Mouse (Mus musculus) embryonic facial prominence, embryonic 11.5 days (tissue): ENCODE results near the gene Rtp4. TPM values are rescaled to one million over a fixed set of nuclear protein-coding genes. Genes with fewer than 3 reads are reported as not detected.
A peak's percentile ranks its signal among the peaks of the same experiment; 100 is the strongest.

ENCODE experiments used
- ATAC-seq: fragments of 200-750 bp; cut with Nextera tagmentation; replicated peaks from 2 replicates; pipeline ENCODE4 v1.8.0; 2017; ENCODE audit warnings: low read depth; ENCODE audit not compliant: insufficient number of reproducible peaks, low FRiP score, low TSS enrichment
- DNase-seq: peaks from one replicate; pipeline ENCODE4 v3.0.0-alpha.2; 2015; ENCODE audit warnings: low spot score
- H3K27ac ChIP-seq: fragments of 300-500 bp; sonication (generic); replicated peaks from 2 replicates; pipeline ENCODE4 v1.5.1; 2014; ENCODE audit warnings: mild to moderate bottlenecking, low read depth, low read length, control low read depth
- H3K27me3 ChIP-seq: fragments of 300-500 bp; sonication (generic); 2 replicates; pipeline ENCODE4 v1.6.1; 2014; ENCODE audit warnings: mild to moderate bottlenecking, low read length, moderate library complexity, mixed read lengths; ENCODE audit not compliant: control insufficient read depth, insufficient read depth
- H3K36me3 ChIP-seq: fragments of 300-500 bp; sonication (generic); replicated peaks from 2 replicates; pipeline ENCODE4 v1.6.1; 2014; ENCODE audit warnings: low read depth, mild to moderate bottlenecking, low read length, moderate library complexity, mixed read lengths; ENCODE audit not compliant: control insufficient read depth, insufficient read depth
- H3K4me1 ChIP-seq: fragments of 300-500 bp; sonication (generic); 2 replicates; pipeline ENCODE4 v1.6.1; 2014; ENCODE audit warnings: low read length, mixed read lengths; ENCODE audit not compliant: control insufficient read depth, insufficient read depth
- H3K4me2 ChIP-seq: fragments of 300-500 bp; sonication (generic); 2 replicates; pipeline ENCODE4 v1.6.1; 2014; ENCODE audit warnings: low read depth, mild to moderate bottlenecking, control low read depth, low read length, moderate library complexity
- H3K4me3 ChIP-seq: fragments of 300-500 bp; sonication (generic); 2 replicates; pipeline ENCODE4 v1.5.1; 2014; ENCODE audit warnings: low read depth, low read length, control low read depth
- H3K9ac ChIP-seq: fragments of 300-500 bp; sonication (generic); replicated peaks from 2 replicates; pipeline ENCODE4 v1.6.1; 2014; ENCODE audit warnings: mild to moderate bottlenecking, control low read depth, low read length
- H3K9me3 ChIP-seq: fragments of 300-500 bp; sonication (generic); replicated peaks from 2 replicates; pipeline ENCODE4 v1.6.1; 2016; ENCODE audit warnings: mild to moderate bottlenecking, low read length, inconsistent platforms, mixed read lengths; ENCODE audit not compliant: control insufficient read depth
- WGBS: fragments of 180-500 bp; shearing (Covaris S2); extraction: QIAGEN DNeasy Blood & Tissue Kit; methylation state at CpG from one replicate; pipeline ENCODE4 v1.1.7; 2014; 5-methylcytosine and 5-hydroxymethylcytosine counted together
- polyA plus RNA-seq: library from polyadenylated mRNA; unstranded; fragments of >200 nt; fragmentation: Nextera tagmentation; extraction: Ambion mirVana; gene quantifications from 2 replicates; pipeline ENCODE4 v1.2.1, GENCODE M21; 2014

The Rtp4 gene
- polyA plus RNA-seq, 1 experiment from 2014 or later: 2.1 TPM

- no peak for ATAC-seq
- no peaks in the 10 kb centered on the region for H3K36me3 ChIP-seq
- H3K27ac ChIP-seq: no peak overlapping the region
- no peak overlapping the region for H3K4me2 ChIP-seq
- no peaks in the 10 kb centered on the region for H3K27me3 ChIP-seq
- H3K9ac ChIP-seq: no peak overlapping the region
- no peak for DNase-seq
- WGBS: 72% methylated on average over 3 of the region's 3 CpGs
- no peak overlapping the region for H3K4me3 ChIP-seq
- no peaks in the 10 kb centered on the region for H3K9me3 ChIP-seq
- no peaks in the 10 kb centered on the region for H3K4me1 ChIP-seq
Observed at GRCm38 (mm10) chr16:23502478-23502877, 17.6 kb upstream of the Rtp4 start.

DNA sequence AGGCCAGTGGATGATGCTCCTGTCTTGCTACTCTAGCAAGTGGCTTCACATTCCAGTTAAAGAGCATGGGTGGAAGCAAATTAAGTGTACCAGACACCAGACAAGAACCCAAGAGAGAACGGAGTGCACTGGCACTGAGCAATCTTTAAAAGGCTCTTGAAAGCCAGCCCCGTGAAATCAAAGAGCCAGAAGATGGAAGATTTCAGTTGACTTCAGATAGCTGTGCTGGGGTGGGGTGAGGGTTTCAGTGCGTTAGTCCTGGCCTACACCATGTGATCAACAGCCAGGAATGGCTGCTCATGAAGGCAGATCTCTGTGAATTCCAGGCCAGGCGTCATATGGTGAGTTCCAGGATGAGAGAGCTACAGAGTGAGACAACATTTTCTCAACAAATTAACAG lies 16.7 kb upstream of the Rtp4 start:
- Histone ChIP-seq H3K9me3 (no peaks in the 10 kb centered on the region), H3K27ac (no peak overlapping the region), H3K36me3 (no peaks in the 10 kb centered on the region), H3K27me3 (no peaks in the 10 kb centered on the region), H3K4me3 (no peak overlapping the region), H3K4me1 (no peaks in the 10 kb centered on the region), H3K9ac (no peak overlapping the region), H3K4me2 (no peak overlapping the region)
- WGBS: 72% methylated on average over 4 of the region's 4 CpGs
- ATAC-seq (no peak), DNase-seq (no peak)

DNA sequence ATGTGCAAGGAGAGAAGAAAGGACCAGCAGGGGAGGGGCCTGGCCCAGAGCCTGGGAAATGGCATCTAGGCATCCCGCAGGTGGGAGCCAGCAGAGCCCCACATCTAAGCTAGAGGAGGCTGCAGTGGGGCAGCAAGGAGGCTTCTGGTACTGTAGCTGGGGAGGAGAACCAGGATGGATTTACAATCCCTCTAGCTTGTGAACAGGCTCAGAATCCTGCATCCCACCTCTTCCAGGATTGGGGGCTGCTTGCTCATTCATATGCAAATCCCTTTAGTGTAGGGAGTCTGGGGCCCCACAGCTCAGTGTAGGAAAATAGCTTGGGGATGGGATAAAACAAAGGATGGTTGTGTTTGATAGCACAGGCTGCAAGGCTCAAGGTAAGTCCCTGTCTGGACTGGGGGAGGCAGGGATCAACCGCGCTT lies 15.8 kb upstream of the Rtp4 start:
- H3K4me3 ChIP-seq: no peak overlapping the region
- H3K4me1 ChIP-seq: no peaks in the 10 kb centered on the region
- DNase-seq (no peak), ATAC-seq (0 out of 2 replicates have a peak, but pooled peaks have one; percentile 56)
- H3K9me3 ChIP-seq: no peaks in the 10 kb centered on the region
- no peak overlapping the region for H3K4me2 ChIP-seq
- no peaks in the 10 kb centered on the region for H3K27me3 ChIP-seq
- H3K27ac ChIP-seq: no peak overlapping the region
- 34% methylated on average over 3 of the region's 3 CpGs for WGBS
- no peaks in the 10 kb centered on the region for H3K36me3 ChIP-seq
- no peak overlapping the region for H3K9ac ChIP-seq

DNA sequence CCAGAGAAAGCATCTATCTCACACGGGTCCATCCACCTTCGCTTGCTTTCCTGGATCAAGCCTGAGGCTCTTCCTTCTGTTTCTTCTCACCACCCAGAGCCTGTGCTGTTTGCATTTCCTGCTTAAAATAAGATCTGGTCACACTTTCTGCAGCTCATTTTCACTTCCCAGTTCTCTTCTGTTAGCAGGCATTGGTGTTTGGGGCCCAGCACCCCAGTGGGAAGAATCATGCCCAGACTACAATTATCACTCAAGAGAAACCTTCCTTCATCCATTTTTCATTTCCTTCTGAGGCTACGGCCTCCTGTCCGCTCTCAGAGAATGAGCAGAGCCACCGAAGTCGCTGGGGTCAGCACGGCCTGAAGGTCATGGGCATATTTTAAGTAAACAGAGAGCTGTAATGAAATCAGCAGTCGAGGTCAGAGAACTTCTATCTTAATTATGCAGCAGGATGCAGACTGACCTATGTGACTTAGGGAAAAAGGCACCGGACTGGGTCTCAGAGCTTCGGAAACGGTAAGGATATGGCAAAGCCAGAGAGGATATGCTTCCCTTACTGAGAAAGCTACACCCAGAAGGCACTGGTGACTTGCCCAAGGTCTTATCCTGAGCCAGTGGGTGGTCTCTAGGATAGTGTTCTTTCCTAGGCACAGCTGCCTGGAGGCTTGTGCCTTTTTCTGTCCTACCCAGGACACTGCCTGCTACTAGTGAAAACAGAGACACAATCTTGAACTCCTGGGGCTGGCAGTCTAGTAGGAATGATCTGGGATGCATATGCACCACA lies 14.0 kb upstream of the Rtp4 start:
- Histone ChIP-seq H3K27me3 (no peaks in the 10 kb centered on the region), H3K9ac (no peak overlapping the region), H3K4me2 (no peak overlapping the region), H3K4me3 (no peak overlapping the region), H3K27ac (no peak overlapping the region), H3K36me3 (no peaks in the 10 kb centered on the region), H3K4me1 (no peaks in the 10 kb centered on the region), H3K9me3 (no peaks in the 10 kb centered on the region)
- ATAC-seq (no peak), DNase-seq (no peak)
- WGBS: 32% methylated on average over 11 of the region's 11 CpGs

- Histone ChIP-seq H3K9me3 (no peaks in the 10 kb centered on the region), H3K36me3 (no peaks in the 10 kb centered on the region; the same call in 1 of the 2 replicates), H3K4me1 (no peaks in the 10 kb centered on the region), H3K4me3 (no peak overlapping the region), H3K4me2 (no peak overlapping the region), H3K27me3 (no peaks in the 10 kb centered on the region), H3K27ac (no peak overlapping the region), H3K9ac (no peak overlapping the region)
- ATAC-seq: no peak
- DNase-seq: no peak
- 66% methylated on average over 4 of the region's 4 CpGs for WGBS
Observed at GRCm38 (mm10) chr16:23511166-23511935, 8.7 kb upstream of the Rtp4 start.

GRCm38 (mm10) chr16:23513401-23513800 lies 6.7 kb upstream of the Rtp4 start:
- Histone ChIP-seq H3K27ac (no peak overlapping the region), H3K9me3 (no peaks in the 10 kb centered on the region), H3K4me2 (no peak overlapping the region), H3K36me3 (no peaks in the 10 kb centered on the region; the same call in 1 of the 2 replicates), H3K9ac (no peak overlapping the region), H3K4me3 (no peak overlapping the region), H3K4me1 (no peaks in the 10 kb centered on the region), H3K27me3 (no peaks in the 10 kb centered on the region)
- ATAC-seq (no peak), DNase-seq (no peak)
- 82% methylated on average over 1 of the region's 1 CpGs for WGBS

DNA sequence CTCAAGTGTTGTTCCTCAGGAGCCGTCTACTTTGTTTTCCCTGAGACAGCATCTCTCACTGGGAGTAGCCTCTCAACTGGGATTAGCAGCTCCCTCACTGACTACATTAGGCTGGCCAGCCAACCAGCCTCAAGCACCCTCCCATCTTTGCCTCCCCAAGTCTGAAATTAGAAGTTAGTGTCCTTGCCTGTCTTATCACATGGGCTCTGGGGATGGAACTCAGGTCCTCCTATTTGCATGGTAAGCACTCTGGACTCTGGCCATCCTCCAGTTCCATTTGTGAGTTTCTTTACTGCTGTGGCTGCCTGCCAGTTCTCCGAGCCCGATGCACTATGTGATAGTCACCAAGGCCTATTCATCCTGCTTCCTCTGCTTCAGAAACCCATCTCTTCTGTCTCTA lies 4.3 kb upstream of the Rtp4 start:
- DNase-seq (no peak), ATAC-seq (no peak)
- WGBS: 73% methylated on average over 3 of the region's 3 CpGs
- Histone ChIP-seq H3K4me2 (no peak overlapping the region), H3K27me3 (no peaks in the 10 kb centered on the region), H3K4me3 (no peak overlapping the region), H3K36me3 (no peaks in the 10 kb centered on the region; the same call in 1 of the 2 replicates), H3K9ac (no peak overlapping the region), H3K27ac (no peak overlapping the region), H3K4me1 (no peaks in the 10 kb centered on the region; the same call in 1 of the 2 replicates), H3K9me3 (no peaks in the 10 kb centered on the region)

DNA sequence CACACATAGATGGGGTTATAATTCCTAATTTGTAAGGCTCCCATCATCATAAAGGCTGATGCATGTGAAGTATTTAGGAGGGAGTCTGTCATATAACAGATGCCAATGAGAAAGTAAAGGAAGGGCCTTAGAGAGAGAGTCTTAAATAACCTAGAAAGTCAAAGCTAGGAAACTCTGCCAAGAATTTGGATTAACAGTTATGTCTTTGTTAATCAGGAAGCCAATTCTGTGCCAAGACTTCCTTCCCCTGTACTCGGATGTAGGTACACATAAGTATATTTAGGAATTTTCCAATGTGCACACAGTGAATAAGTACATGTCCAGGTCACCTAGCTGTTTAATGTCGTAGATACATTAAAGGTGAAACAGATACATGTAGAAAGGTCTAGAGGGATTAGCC lies 3.5 kb upstream of the Rtp4 start:
- H3K36me3 ChIP-seq: no peaks in the 10 kb centered on the region; the same call in 1 of the 2 replicates
- H3K27ac ChIP-seq: no peak overlapping the region
- H3K9ac ChIP-seq: no peak overlapping the region
- DNase-seq (no peak), ATAC-seq (no peak)
- no peak overlapping the region for H3K4me2 ChIP-seq
- 79% methylated on average over 2 of the region's 2 CpGs for WGBS
- no peaks in the 10 kb centered on the region for H3K27me3 ChIP-seq
- H3K9me3 ChIP-seq: no peaks in the 10 kb centered on the region
- no peaks in the 10 kb centered on the region; the same call in 1 of the 2 replicates for H3K4me1 ChIP-seq
- H3K4me3 ChIP-seq: no peak overlapping the region
